10 mouse cellular contexts compared by ENCODE assay signal in genomic region chr9:42196552-42196951, GRCm38 (mm10).
DNase-seq lines count a peak whose midpoint lies in the region; ATAC-seq lines count a peak whose summit lies in the region.
"Had no signal": no experiment of that assay in that cellular context is flagged by ENCODE, and none has a peak within 500 bp of the region (broad histone marks: within the 10 kb centered on the region; RNA-seq: fewer than 3 reads in every experiment).

No protein-coding gene starts in this region.

- no peaks in the 10 kb centered on the region for H3K9me3 ChIP-seq in liver, embryonic 11.5 days (ENCODE audit: control insufficient read depth, low read length)
- H3K9me3 ChIP-seq in embryonic facial prominence, embryonic 10.5 days: no peaks in the 10 kb centered on the region
- H3K9me3 ChIP-seq in stomach, embryonic 16.5 days (replicated peaks; ENCODE audit: control insufficient read depth, low read length): no peaks in the 10 kb centered on the region
- no peaks in the 10 kb centered on the region for H3K9me3 ChIP-seq in neural tube, embryonic 15.5 days (replicated peaks)
- H3K9me3 ChIP-seq: limb, embryonic 15.5 days had no signal

- H3K36me3 ChIP-seq in liver, embryonic 11.5 days (ENCODE audit: control insufficient read depth, insufficient read depth, low read length): no peaks in the 10 kb centered on the region
- H3K36me3 ChIP-seq in embryonic facial prominence, embryonic 10.5 days (replicated peaks): no peaks in the 10 kb centered on the region
- no peaks in the 10 kb centered on the region for H3K36me3 ChIP-seq in stomach, embryonic 16.5 days (ENCODE audit: control insufficient read depth, insufficient read depth, low read length)
- H3K36me3 ChIP-seq in neural tube, embryonic 15.5 days: no peaks in the 10 kb centered on the region
- H3K36me3 ChIP-seq: limb, embryonic 15.5 days had no signal

- no peaks in the 10 kb centered on the region for H3K4me1 ChIP-seq in liver, embryonic 11.5 days (replicated peaks; ENCODE audit: control insufficient read depth, insufficient read depth, low read length)
- H3K4me1 ChIP-seq in embryonic facial prominence, embryonic 10.5 days: peaks cover 10% of the 10 kb centered on the region; the same call in 1 of the 2 replicates
- 0 out of 2 replicates have a peak, but pooled peaks cover 2% of the 10 kb centered on the region for H3K4me1 ChIP-seq in stomach, embryonic 16.5 days (ENCODE audit: control insufficient read depth, insufficient read depth, low read length)
- 0 out of 2 replicates have a peak, but pooled peaks cover 5% of the 10 kb centered on the region for H3K4me1 ChIP-seq in neural tube, embryonic 15.5 days

- no peak overlapping the region for H3K9ac ChIP-seq in liver, embryonic 11.5 days (ENCODE audit: low read depth, low read length)
- no peak overlapping the region for H3K9ac ChIP-seq in stomach, embryonic 16.5 days (ENCODE audit: low read length)
- no peak overlapping the region for H3K9ac ChIP-seq in neural tube, embryonic 15.5 days (replicated peaks)
- H3K9ac ChIP-seq: limb, embryonic 15.5 days had no signal

- no peaks in the 10 kb centered on the region for H3K27me3 ChIP-seq in liver, embryonic 11.5 days (replicated peaks; ENCODE audit: control insufficient read depth, insufficient read depth, low read length)
- no peaks in the 10 kb centered on the region for H3K27me3 ChIP-seq in embryonic facial prominence, embryonic 10.5 days (replicated peaks; ENCODE audit: low read depth, poor library complexity, severe bottlenecking)
- no peaks in the 10 kb centered on the region for H3K27me3 ChIP-seq in stomach, embryonic 16.5 days (ENCODE audit: control insufficient read depth, insufficient read depth, low read length)
- no peaks in the 10 kb centered on the region for H3K27me3 ChIP-seq in neural tube, embryonic 15.5 days (replicated peaks)
- H3K27me3 ChIP-seq: limb, embryonic 15.5 days had no signal

- WGBS in liver, embryonic 11.5 days: 56% methylated on average over 4 of the region's 4 CpGs
- WGBS in embryonic facial prominence, embryonic 10.5 days: 63% methylated on average over 4 of the region's 4 CpGs
- 50% methylated on average over 4 of the region's 4 CpGs for WGBS in stomach, embryonic 16.5 days
- 53% methylated on average over 4 of the region's 4 CpGs for WGBS in neural tube, embryonic 15.5 days

- no peak for ATAC-seq in liver, embryonic 11.5 days (replicated peaks; ENCODE audit: low FRiP score)
- peak; percentile 90 for ATAC-seq in stomach, embryonic 16.5 days (ENCODE audit: insufficient read depth, low FRiP score)
- ATAC-seq in neural tube, embryonic 15.5 days (ENCODE audit: low FRiP score): no peak
- no peak for ATAC-seq in megakaryocyte-erythroid progenitor cell, adult 5-6 weeks (replicated peaks; ENCODE audit: low FRiP score, low TSS enrichment, poor library complexity, severe bottlenecking)

- peak; percentile 7 for DNase-seq in liver
- DNase-seq in liver, embryonic 11.5 days (ENCODE audit: low spot score): no peak
- peak; percentile 56 for DNase-seq in embryonic facial prominence, embryonic 10.5 days (ENCODE audit: low spot score)
- DNase-seq in kidney, postnatal 4 days: peak; percentile 72 to 83
- no peak for DNase-seq in spleen, postnatal 10 days (ENCODE audit: low spot score in 2 of 2)
- DNase-seq: right cerebral cortex, postnatal 4 days had no signal

- H3K4me3 ChIP-seq in liver, embryonic 11.5 days (ENCODE audit: low read depth, low read length): no peak overlapping the region
- H3K4me3 ChIP-seq in embryonic facial prominence, embryonic 10.5 days: no peak overlapping the region
- H3K4me3 ChIP-seq in stomach, embryonic 16.5 days (replicated peaks; ENCODE audit: low read length): no peak overlapping the region
- H3K4me3 ChIP-seq in neural tube, embryonic 15.5 days (replicated peaks): no peak overlapping the region
- H3K4me3 ChIP-seq: limb, embryonic 15.5 days had no signal

- no peak overlapping the region for H3K4me2 ChIP-seq in liver, embryonic 11.5 days
- peak overlapping the region; percentile 20; the same call in 1 of the 2 replicates for H3K4me2 ChIP-seq in stomach, embryonic 16.5 days (ENCODE audit: low read depth, low read length)
- no peak overlapping the region for H3K4me2 ChIP-seq in neural tube, embryonic 15.5 days
- H3K4me2 ChIP-seq: limb, embryonic 15.5 days had no signal

- no peak overlapping the region for H3K27ac ChIP-seq in liver, embryonic 11.5 days (ENCODE audit: low read depth, low read length)
- no peak overlapping the region for H3K27ac ChIP-seq in embryonic facial prominence, embryonic 10.5 days (replicated peaks)
- peak overlapping the region; percentile 90 for H3K27ac ChIP-seq in stomach, embryonic 16.5 days (ENCODE audit: low read length)
- H3K27ac ChIP-seq in neural tube, embryonic 15.5 days (replicated peaks): no peak overlapping the region
- H3K27ac ChIP-seq: limb, embryonic 15.5 days had no signal

Comparison
In these comparisons a context has a peak if more than half of its experiments do, and no peak if none do; other contexts are left out.
1. DNase-seq: peak in liver (single experiment), embryonic facial prominence, embryonic 10.5 days (single experiment) and kidney, postnatal 4 days (2 of 2); none in liver, embryonic 11.5 days (single experiment) and spleen, postnatal 10 days (0 of 2).